Mouse (Mus musculus) heart, embryonic 14.5 days (tissue): ENCODE results near the gene Ugt1a7c. TPM values are rescaled to one million over a fixed set of nuclear protein-coding genes. Genes with fewer than 3 reads are reported as not detected.
"Not testable (repeated sequence)": the region's sequence is repeated elsewhere in the genome, so short reads cannot be mapped to it uniquely, and the experiment has no call there.

Experiments
- ATAC-seq: fragments of 200-750 bp; cut with Nextera tagmentation; 2 replicates; pipeline ENCODE4 v1.8.0; 2017; ENCODE audit warnings: low read depth, moderate TSS enrichment; ENCODE audit not compliant: insufficient number of reproducible peaks, insufficient read depth, low FRiP score
- H3K27ac ChIP-seq, 2 experiments: fragments of 200-500 bp in 1 of 2; fragments of 300-500 bp in 1 of 2; sonication (generic) in 1 of 2; replicated peaks in 1 of 2; 2 replicates each; pipeline ENCODE4 v1.5.1; 2012 to 2014; ENCODE audit warnings: low read depth in 2 of 2, low read length in 2 of 2, control low read depth in 1 of 2, mild to moderate bottlenecking in 1 of 2, mixed read lengths in 1 of 2; ENCODE audit not compliant: control insufficient read depth in 1 of 2, insufficient read depth in 1 of 2
- H3K27me3 ChIP-seq: fragments of 300-500 bp; sonication (generic); 2 replicates; pipeline ENCODE4 v1.6.1; 2014; ENCODE audit warnings: mild to moderate bottlenecking, low read length, control low read depth; ENCODE audit not compliant: control insufficient read depth, insufficient read depth
- H3K36me3 ChIP-seq: fragments of 300-500 bp; sonication (generic); 2 replicates; pipeline ENCODE4 v1.6.1; 2014; ENCODE audit warnings: mild to moderate bottlenecking, control low read depth, low read length, mixed read lengths; ENCODE audit not compliant: control insufficient read depth, insufficient read depth
- H3K4me1 ChIP-seq, 2 experiments: fragments of 200-500 bp in 1 of 2; fragments of 300-500 bp in 1 of 2; sonication (generic) in 1 of 2; 2 replicates each; pipeline ENCODE4 v1.6.1; 2012 to 2014; ENCODE audit warnings: low read length in 2 of 2, control low read depth in 1 of 2, mixed read lengths in 1 of 2; ENCODE audit not compliant: control insufficient read depth in 2 of 2, insufficient read depth in 2 of 2
- H3K4me2 ChIP-seq: fragments of 300-500 bp; sonication (generic); 2 replicates; pipeline ENCODE4 v1.6.1; 2014; ENCODE audit warnings: mild to moderate bottlenecking, low read length
- H3K4me3 ChIP-seq, 2 experiments: fragments of 200-500 bp in 1 of 2; fragments of 300-500 bp in 1 of 2; sonication (generic) in 1 of 2; 2 replicates each; pipeline ENCODE4 v1.5.1; 2012 to 2014; ENCODE audit warnings: low read length in 2 of 2, mild to moderate bottlenecking in 2 of 2, control low read depth in 1 of 2, low read depth in 1 of 2, moderate library complexity in 1 of 2; ENCODE audit not compliant: control insufficient read depth in 1 of 2, insufficient read depth in 1 of 2
- H3K9ac ChIP-seq: fragments of 300-500 bp; sonication (generic); 2 replicates; pipeline ENCODE4 v1.6.1; 2014; ENCODE audit warnings: mild to moderate bottlenecking, low read length
- H3K9me3 ChIP-seq: fragments of 300-500 bp; sonication (generic); 2 replicates; pipeline ENCODE4 v1.6.1; 2016; ENCODE audit warnings: low read length, control low read depth; ENCODE audit not compliant: control insufficient read depth
- WGBS: fragments of 180-500 bp; shearing (Covaris S2); extraction: QIAGEN DNeasy Blood & Tissue Kit; methylation state at CpG from one replicate; pipeline ENCODE4 v1.1.7; 2014; 5-methylcytosine and 5-hydroxymethylcytosine counted together
- polyA plus RNA-seq: library from polyadenylated mRNA; unstranded; fragments of >200 nt; fragmentation: Nextera tagmentation; extraction: Ambion mirVana; gene quantifications from 2 replicates; pipeline ENCODE4 v1.2.1, GENCODE M21; 2014

The Ugt1a7c gene
- polyA plus RNA-seq, 1 experiment from 2014 or later, result 1.0 TPM

DNA sequence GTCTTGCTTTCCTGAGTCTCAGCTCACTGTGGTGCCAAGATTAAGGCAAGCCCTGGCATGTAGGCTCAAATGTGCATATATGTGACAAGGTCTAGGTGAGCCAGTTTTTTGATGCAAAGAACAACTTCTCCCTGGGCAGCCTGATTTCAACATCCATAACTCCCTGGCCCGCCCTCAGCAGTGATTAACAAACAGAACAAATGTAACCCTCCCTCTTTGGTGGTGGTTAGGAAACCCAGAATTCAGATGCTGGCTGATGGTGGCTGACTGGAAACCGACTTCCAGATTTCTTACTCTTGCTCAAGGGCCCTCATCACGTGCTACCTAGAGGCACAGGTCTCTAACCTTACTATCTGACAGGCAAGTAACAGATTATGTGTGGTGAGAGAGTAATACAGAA lies 8.2 kb downstream of the Ugt1a7c start, which contains the start of gene Ugt1a6b:
TSS of gene Ugt1a6b (plus strand) at position 234 of the 400 bp plus-strand sequence.
- H3K27me3 ChIP-seq, ATAC-seq, H3K4me1 ChIP-seq, H3K9ac ChIP-seq, H3K4me3 ChIP-seq, H3K9me3 ChIP-seq, H3K27ac ChIP-seq, H3K36me3 ChIP-seq, H3K4me2 ChIP-seq: not testable (repeated sequence)
- WGBS, result 49% methylated on average over 2 of the region's 3 CpGs

DNA sequence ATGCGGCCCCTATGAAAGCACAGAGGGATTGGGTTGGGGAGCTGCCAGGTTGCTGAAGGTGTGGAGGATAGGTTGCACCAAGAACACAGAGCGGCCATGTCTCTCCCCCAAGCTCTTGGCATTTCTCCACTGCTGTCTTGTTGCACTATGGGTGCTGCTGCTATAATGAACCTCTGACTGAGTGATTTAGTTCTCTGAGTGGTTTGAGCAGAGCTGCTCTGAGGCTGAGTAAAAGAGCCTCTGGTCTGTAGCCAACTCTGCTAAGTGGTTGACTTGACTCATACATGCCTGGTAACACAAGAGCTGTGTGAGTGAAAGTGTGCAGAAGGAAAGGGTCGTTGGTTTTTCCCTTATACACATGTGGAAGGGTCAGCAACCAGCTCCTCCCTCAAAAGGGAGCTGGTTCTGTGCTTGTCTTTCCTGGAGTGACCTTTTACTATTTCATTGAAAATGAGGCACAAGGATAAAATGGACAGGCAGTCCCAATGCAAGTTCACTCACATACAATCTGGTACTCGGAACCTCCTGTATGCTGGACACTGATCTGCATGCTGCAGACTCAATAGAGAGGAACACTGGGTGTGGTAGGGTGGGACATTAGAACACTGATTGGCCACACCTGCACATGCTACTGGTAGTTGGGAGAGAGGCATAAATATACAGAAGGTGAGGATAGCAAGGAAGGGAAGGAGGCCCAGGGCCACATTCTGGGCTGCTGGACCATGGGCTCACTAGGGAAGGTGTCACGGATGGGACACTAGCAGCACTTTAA lies 9.0 kb downstream of the Ugt1a7c start:
- H3K4me3 ChIP-seq, H3K9me3 ChIP-seq, H3K27me3 ChIP-seq, H3K9ac ChIP-seq, ATAC-seq, H3K27ac ChIP-seq, H3K36me3 ChIP-seq, H3K4me2 ChIP-seq, H3K4me1 ChIP-seq: not testable (repeated sequence)
- WGBS, result 74% methylated on average over 4 of the region's 5 CpGs

DNA sequence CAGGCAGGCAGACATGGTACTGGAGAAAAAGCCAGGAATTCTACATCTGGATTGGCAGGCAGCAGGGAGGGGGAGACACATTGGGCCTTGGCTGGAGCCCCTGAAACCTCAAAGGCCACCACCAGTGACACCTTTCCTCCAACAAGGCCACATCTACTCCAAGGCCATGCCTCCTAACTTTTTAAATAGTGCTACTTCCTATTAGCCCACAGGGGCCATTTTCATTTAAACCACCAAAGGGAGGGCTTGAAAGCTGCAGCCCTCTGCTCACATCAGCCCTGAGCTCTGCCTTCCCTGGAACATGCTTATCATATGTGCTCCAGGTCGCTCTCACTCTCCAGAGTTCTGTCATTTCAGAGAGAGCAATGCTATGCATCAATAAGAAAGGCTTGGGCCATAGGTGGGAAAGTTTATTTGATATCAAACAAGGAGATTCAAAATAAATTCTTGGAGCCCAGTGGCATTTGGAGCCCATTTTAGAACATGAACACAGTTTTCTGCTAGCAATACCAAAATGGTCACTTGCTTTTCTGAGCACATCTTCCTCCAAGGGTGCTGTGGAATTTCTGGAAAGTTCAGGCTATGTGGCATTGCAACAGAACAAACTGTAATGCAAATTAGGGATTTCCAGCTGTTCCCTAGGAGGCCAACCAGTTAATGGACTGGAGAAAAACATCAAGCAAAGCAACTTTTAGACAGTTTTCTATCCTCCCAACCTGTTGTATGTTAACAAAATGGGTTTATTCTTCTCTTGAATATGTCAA lies 10.0 kb downstream of the Ugt1a7c start:
- 61% methylated on average over 1 of the region's 1 CpGs for WGBS
- Histone ChIP-seq H3K4me3 (no peak overlapping the region), H3K36me3 (no peaks in the 10 kb centered on the region), H3K4me2 (no peak overlapping the region), H3K27ac (no peak overlapping the region), H3K27me3 (no peaks in the 10 kb centered on the region), H3K9me3 (no peaks in the 10 kb centered on the region), H3K9ac (no peak overlapping the region), H3K4me1 (no peaks in the 10 kb centered on the region)
- no peak for ATAC-seq

DNA sequence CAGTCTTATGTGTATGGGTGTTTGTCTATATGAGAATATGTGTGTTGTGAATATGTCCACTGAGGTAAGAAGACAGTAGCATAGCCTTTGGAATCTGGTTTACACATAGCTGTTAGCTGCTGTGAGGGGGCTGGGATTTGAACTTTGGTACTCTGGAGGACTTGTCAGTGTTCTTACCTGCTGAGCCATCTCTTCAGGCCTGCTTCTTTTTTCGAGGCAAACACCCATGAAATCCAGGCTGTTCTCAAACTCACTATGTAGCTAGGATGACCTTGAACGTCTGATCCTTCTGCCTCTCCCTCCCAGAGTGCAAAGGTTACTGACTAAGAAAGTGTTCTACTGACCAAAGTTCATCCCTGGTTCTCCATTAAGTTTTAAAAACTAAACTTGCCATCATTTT lies 10.8 kb downstream of the Ugt1a7c start:
- Histone ChIP-seq H3K4me2 (no peak overlapping the region), H3K9me3 (no peaks in the 10 kb centered on the region), H3K27me3 (no peaks in the 10 kb centered on the region), H3K4me1 (no peaks in the 10 kb centered on the region), H3K9ac (no peak overlapping the region), H3K36me3 (no peaks in the 10 kb centered on the region), H3K4me3 (no peak overlapping the region), H3K27ac (no peak overlapping the region)
- WGBS, result 57% methylated on average over 2 of the region's 2 CpGs
- no peak for ATAC-seq

DNA sequence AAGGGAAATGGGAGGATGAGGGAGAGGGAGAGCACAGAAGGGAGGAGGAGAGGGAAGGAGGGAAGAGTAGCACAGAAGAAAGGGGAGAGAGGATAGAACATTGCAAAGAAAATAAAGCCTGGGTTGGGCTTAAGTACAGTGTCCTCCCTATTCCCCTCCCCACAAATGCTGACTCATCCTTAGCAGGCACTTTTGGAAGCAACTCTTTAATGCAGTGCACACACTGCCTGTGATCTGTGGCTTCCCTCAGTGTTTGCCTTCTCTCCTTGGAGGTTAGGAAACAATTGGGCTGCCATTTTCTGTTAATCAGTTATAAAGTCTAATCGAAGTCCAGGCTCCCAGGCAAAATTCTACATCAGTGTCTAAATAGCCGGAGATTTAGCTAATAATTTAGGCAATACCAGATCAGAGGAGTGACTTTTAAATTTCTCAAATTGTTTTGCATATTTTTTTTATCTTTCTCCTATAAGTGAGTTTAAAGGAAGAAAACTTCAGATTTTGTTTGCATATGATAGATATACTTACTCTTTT lies 14.2 kb downstream of the Ugt1a7c start:
- not testable (repeated sequence) for H3K4me3 ChIP-seq, H3K4me2 ChIP-seq, H3K36me3 ChIP-seq, H3K27ac ChIP-seq, H3K27me3 ChIP-seq, H3K4me1 ChIP-seq, H3K9ac ChIP-seq, ATAC-seq, H3K9me3 ChIP-seq
- 75% methylated on average over 2 of the region's 2 CpGs for WGBS

DNA sequence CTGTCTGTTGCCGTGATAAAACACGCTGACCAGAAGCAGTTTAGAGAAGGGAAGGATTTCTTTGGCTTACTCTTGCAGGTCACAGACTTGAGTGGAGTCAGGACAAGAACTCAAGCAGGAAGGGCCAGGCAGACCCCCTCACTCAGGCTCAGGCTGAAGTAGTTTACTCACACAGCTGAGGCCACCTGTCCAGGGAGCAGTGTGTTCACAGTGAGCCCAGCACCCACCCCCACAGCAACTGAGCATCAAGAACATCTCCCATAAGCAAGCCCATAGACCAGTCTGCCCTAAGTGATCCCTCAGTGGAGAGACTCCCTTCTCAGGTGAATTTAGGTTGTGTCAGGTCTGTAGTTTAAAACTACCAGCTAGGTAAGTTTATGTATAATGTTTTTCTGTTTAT lies 14.7 kb downstream of the Ugt1a7c start:
- H3K36me3 ChIP-seq, H3K27me3 ChIP-seq, ATAC-seq, H3K9ac ChIP-seq, H3K4me2 ChIP-seq, H3K9me3 ChIP-seq, H3K4me1 ChIP-seq, H3K4me3 ChIP-seq, H3K27ac ChIP-seq: not testable (repeated sequence)
- 65% methylated on average over 2 of the region's 2 CpGs for WGBS

DNA sequence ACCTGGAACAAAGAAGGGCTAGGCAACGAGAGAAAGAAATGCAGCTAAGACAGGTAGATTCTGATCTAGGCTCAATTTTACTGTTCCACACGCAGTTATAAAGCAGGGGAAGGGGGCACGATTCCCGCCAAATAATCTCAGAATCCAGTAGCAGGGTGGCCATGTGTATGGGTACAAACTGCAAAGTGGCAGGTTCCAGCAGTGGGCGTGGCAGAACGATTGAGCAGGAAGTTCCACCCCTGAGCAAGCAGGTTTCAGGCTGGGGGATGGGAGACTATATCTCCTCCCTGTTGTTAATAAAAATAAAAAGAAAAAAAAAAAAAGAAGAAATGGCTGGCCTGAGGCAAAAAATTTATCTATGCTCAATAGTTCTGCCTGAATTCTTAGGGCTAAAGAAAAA lies 17.9 kb downstream of the Ugt1a7c start:
- H3K4me3 ChIP-seq, H3K27me3 ChIP-seq, H3K4me2 ChIP-seq, H3K27ac ChIP-seq, H3K9ac ChIP-seq, ATAC-seq, H3K4me1 ChIP-seq, H3K36me3 ChIP-seq, H3K9me3 ChIP-seq: not testable (repeated sequence)
- 89% methylated on average over 6 of the region's 6 CpGs for WGBS
